Mouse (Mus musculus) heart, adult 8-10 months (tissue): Measurements from ENCODE around the gene Bcas1. TPM values are rescaled to one million over a fixed set of nuclear protein-coding genes. Genes with fewer than 3 reads are reported as not detected.

ENCODE experiments used
- DNase-seq: peaks from one replicate; pipeline ENCODE4 v3.0.0; 2022; ENCODE audit warnings: low spot score
- total RNA-seq, 4 experiments: library from RNA; stranded (reverse); gene quantifications; 2 replicates each; pipeline ENCODE4 v1.2.4; 2022

The Bcas1 gene
- total RNA-seq, 4 experiments from 2014 or later, result 0.11 to 0.22 (median 0.19) TPM; not detected in 1

GRCm38 (mm10) chr2:170421924-170422323, 5.7 kb downstream of the Bcas1 start:
- no peak for DNase-seq

GRCm38 (mm10) chr2:170418748-170419147, 8.9 kb downstream of the Bcas1 start:
- DNase-seq, result no peak

- DNase-seq, result no peak
Observed at GRCm38 (mm10) chr2:170411490-170412168, 16.0 kb downstream of the Bcas1 start.

GRCm38 (mm10) chr2:170410677-170411489, 16.8 kb downstream of the Bcas1 start:
- DNase-seq, result no peak

- DNase-seq, result no peak
Observed at GRCm38 (mm10) chr2:170406438-170406837, 21.2 kb downstream of the Bcas1 start.

GRCm38 (mm10) chr2:170404781-170405573, 22.7 kb downstream of the Bcas1 start:
- DNase-seq, result no peak

DNA sequence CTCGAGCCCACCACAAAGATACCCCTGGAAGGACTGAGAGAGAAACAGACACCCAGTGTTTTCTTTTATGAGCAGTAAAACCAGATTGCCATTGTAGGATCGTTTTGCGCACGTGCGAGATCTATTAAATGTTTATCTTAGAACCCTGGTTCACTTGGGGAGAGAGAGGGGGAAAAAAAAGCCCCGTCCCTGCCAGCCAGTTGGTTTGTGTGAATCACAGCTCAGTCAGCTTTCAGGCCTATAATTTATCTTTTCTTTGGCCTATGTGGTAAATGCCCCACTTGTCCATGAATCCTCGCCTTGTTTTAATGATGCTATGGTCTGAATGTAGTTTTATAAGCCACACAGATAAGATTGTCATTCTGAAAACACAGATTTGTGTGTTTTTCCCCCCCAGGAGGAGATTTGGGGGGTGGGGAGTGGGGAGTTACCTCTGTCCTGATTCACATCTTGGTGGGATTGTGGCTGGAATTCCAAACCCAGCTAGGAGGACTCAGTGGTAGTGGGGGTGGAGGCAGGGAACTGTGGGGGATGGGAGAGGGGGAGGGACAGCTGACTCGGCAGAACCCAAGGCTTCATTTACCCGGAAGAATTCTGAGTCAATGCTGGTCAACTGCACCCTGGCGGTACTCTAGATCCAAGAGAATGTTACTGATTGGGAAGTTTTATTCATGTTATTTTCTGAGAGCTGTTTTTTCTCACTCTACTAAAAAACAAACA, 23.8 kb downstream of the Bcas1 start:
- DNase-seq, result no peak

DNA sequence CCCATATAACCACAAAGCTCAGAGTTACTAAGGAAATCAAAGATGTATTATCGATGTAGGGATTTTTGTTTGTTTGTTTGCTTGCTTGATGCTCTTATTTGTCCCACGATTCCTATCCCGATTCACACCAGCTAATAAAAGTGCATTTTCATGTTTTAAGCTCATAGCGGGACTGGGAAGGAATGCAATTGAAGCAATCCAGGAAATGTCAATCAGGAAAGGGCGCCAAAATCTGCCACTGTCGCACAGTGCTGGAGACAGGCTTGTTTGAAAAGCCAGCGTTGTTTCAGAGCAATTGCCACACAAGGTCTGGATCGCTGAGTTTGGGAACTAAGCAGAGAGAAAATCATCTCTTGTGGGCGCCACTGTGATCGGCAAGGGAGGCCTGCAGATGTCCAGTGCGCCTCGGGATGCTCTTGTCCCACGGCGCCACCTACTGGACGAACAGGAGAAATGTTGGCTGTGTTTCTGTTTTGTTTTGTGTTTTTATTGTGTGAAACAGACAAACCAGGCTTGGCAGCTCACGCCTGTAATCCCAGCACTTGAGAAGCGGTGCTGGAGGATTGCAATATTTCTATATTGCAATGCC, 26.3 kb downstream of the Bcas1 start:
- DNase-seq, result peak; percentile 54

- no peak for DNase-seq
Observed at GRCm38 (mm10) chr2:170400666-170401065, 27.0 kb downstream of the Bcas1 start.

GRCm38 (mm10) chr2:170391994-170392393, 35.7 kb downstream of the Bcas1 start:
- no peak for DNase-seq

- DNase-seq, result no peak
Observed at GRCm38 (mm10) chr2:170388320-170388719, 39.3 kb downstream of the Bcas1 start.

DNA sequence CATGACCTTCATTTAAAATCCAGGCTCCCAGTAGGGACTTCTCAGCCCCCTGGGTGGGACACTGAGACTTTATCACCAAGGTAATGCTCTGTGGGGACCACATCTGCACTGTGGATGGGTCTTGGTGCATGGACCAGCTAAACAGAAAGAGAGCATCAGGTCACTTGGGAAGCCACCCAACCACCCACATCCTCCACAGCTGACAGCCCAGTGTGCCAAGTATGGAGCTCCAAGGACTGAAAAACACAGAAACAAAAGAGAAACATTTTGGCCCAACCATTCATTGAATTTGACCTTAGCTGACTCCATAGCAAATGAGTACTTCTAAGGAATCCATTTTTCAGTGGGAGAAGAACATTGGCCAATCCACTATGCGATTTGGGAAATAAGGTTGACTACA, 42.1 kb downstream of the Bcas1 start:
- no peak for DNase-seq

GRCm38 (mm10) chr2:170384770-170385169, 42.9 kb downstream of the Bcas1 start:
- peak; percentile 45 for DNase-seq

DNA sequence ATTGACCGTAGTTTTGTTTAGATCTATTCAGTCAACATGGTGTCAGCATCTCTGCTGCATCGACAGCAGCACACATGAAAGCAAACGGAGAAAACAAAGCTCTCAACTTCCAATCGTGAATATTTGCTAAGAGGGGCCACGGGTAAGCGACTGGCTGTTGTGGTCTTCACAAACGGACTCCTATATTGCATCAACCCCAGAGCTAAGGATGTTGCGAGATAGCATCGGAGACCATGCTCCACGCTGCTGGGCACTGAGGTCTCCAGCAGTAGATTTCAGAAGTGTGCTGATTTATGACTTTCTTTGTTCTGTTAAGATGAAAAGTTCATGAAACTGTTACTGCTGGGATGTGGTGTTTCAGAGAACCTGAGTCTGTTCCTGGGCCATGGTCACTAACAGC, 54.3 kb downstream of the Bcas1 start:
- DNase-seq, result no peak

DNA sequence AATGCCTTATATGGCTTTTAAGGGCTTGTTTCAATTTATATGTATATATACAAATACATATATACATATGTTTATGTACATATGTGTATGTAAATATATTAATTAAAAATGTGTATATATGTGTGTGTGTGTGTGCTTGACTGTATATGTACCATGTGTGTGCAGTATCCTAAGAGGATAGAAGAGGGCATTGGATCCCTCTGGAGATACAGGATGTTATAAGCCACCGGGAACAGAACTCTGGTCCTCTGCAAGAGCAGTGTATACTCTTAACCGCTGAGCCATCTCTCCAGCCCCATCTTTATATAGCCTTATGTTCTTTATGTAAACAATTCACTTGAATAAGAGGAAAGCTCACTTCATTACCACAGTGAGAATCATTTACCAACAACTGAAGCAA, 62.0 kb downstream of the Bcas1 start:
- DNase-seq, result no peak

DNA sequence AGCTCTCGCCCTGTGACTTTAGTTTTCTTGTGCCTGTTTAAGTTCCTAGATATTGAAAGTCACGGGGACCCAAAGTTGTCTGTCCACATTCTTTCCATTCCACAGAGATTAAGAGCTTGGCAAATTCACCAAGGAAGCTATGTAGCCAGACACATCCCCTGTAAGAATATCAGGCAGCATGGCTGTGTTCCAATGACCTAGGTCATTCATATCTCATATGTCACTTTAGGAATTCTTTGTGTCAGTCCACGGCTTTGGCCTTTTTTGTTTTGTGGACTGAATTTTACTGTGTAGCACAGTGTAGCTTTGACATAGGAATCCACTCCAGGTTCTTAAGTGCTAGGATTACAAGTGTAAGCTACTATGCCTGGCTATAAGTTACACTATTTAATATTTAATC, 62.4 kb downstream of the Bcas1 start:
- no peak for DNase-seq

DNA sequence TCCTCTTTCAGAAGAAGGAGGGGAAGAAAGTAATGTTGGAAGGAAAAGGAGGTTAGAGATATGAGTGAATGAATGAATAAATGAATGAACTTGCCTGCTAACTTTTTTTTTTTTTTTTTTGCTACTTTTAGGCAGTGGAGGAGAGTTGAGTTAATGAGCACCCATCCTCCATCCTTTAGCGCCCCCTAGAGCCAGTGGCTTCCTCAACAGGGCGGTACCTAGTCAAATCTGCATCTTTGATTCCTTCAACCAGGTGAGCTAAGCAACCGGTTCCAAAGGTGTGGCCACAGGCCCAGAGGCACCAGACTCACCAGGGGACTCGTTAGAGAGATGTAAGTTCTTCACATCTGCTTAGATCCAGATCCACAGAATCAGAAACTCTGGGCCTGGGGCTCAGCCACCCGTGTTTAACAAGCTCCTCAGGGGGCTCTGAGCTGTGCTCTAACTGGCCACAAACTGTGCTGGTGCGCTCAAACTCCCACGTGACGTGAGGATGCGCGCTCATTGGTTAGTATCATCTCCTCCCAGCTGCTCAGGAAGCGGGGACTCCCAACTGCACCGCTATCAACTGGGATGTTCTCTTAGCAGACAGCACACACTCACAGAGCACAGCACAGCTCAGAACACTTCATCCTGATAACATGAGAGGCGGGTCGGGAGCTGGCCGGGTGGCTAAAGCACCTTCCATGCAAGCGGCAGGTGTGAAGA, 70.8 kb downstream of the Bcas1 start:
- DNase-seq, result no peak

GRCm38 (mm10) chr2:170354963-170355367, 72.7 kb downstream of the Bcas1 start:
- DNase-seq, result peak; percentile 74

- DNase-seq, result no peak
Observed at GRCm38 (mm10) chr2:170352273-170352672, 75.4 kb downstream of the Bcas1 start.

DNA sequence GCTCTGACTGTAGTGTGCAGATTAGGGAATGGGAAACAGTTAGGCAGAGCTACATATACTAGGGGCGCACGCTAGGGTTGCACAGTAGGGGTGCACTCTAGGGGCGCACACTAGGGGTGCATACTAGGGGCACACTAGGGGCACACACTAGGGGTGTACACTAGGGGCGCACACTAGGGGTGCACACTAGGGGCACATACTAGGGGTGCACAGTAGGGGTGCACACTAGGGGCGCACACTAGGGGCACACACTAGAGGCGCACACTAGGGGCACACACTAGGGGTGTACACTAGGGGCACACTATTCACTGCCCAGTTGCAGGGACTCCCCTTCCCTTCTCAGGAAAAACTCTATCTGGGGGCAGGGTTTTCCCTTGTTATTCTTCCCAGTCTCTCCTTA, 75.8 kb downstream of the Bcas1 start:
- DNase-seq, result no peak

- DNase-seq, result no peak
Observed at GRCm38 (mm10) chr2:170349784-170350183, 77.9 kb downstream of the Bcas1 start.
